Mouse (Mus musculus): ENCODE data around the gene Tshz2.

Tshz2 gene

GRCm38 (mm10) chr2:169892441-169893038 is 259.7 kb downstream of the Tshz2 start:
- no peak for DNase-seq

- DNase-seq: no peak
Observed at GRCm38 (mm10) chr2:169902896-169903295, 270.1 kb downstream of the Tshz2 start.

- no peak for DNase-seq
Observed at GRCm38 (mm10) chr2:169906396-169906795, 273.6 kb downstream of the Tshz2 start.

DNA sequence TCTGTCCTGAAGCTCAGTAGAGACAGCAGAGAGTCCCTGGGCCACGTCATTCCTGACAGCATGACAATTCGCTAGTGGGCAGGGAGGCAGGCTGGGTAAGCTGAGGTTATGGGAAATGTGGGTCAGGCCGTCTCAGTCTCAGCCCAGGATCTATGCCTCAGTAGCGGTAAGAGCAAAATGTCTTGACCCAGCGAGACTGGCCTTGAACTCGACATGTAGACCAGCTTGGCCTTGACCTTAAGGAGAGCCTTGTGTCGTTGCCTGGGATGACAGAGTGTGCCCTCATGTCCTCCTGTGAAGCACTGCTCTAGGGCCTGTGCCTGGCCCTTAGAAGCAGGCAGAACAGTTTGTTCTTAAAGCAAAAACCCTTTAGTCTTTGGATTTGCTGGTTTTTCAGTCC is 275.2 kb downstream of the Tshz2 start:
- no peak for DNase-seq

- DNase-seq: no peak
Observed at GRCm38 (mm10) chr2:169910606-169911005, 277.8 kb downstream of the Tshz2 start.

DNA sequence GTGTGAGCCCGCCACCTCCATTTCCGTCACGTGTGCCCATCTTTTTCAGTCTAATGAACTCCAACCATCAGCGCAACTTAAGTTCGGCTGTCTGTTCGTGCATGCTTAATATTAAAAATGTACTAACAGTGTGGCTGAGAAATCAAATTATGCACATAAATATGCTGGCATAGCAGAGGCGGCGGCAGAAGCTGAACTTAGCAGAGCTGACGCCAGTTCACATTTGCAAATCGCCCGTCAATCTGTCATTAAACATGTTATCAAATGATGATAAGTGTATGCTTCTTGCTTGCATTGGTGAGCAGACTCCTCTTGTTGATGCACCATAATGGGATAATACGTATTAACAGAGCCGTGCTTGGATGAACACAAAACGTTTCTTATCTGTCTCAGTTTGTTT is 280.0 kb downstream of the Tshz2 start:
- no peak for DNase-seq

- no peak for DNase-seq
Observed at GRCm38 (mm10) chr2:169914903-169915302, 282.1 kb downstream of the Tshz2 start.

DNA sequence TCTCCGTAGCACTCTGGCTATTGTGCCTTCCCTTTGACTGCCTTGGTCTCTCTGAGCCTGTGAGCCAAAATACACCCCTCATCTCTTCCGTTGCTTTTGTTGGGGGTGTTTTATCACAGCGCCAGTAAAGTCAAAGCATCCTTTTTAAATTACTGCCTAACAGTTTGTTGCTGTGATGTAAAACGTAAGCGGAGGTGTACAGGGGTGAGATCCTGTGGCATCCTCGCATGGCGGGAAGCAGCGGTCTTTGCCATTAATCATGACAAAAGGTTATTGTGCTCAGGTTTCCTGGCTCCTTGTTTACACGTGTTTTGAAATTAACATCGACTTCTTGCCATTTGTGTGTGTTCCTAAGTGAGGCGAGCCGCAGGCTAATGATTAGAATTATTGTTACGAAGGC is 282.5 kb downstream of the Tshz2 start:
- no peak for DNase-seq

DNA sequence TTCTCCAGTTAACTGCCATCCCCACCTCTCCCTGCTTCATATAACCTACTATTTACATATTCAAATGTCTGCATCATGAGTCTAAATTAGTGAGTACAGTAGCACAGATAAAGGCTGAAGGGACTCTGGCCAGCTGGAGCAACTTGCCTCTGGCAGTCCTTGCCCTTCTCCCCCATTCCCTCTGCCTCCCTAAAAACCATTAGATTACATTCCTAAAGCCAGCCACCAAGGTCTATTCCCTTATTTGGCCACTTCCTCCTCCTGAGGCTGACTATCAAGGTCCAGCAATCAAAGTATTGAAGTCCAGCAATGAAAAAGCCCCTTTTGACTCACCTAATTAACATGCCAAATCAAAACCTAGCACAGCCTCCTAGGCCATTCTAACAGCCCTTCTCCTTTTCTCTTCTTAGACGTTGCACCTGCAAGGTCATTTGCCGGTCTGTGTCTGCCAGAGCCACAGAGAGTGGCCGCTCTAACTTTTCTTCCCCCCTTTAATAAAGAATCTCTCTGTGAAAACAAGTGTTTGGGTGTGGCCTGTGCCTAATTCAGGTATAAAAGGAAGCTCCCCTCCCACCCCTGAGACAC is 286.4 kb downstream of the Tshz2 start:
- DNase-seq: no peak

- no peak for DNase-seq
Observed at GRCm38 (mm10) chr2:169924177-169924810, 291.5 kb downstream of the Tshz2 start.

GRCm38 (mm10) chr2:169925466-169925865 is 292.7 kb downstream of the Tshz2 start:
- DNase-seq: no peak

DNA sequence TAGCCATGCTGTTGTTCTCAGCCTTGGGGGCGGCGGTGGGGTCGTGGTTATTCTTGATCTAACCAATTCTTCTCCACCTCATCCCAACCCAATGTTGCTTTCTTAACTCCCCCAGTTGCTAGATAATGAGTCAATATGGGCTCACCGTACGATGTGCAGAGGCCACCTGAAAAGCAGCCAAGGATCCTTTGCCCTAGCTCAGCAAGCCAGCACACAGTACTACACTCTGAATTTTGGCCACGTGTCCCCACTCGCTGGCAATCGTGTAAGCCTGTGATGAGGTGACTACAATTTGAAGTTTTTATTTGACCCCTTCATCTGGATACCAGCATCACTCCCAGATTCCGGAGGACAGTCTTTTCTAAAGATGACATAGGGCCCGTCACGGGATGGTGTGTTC is 293.2 kb downstream of the Tshz2 start:
- DNase-seq: no peak

- DNase-seq: no peak
Observed at GRCm38 (mm10) chr2:169927401-169927800, 294.6 kb downstream of the Tshz2 start.

DNA sequence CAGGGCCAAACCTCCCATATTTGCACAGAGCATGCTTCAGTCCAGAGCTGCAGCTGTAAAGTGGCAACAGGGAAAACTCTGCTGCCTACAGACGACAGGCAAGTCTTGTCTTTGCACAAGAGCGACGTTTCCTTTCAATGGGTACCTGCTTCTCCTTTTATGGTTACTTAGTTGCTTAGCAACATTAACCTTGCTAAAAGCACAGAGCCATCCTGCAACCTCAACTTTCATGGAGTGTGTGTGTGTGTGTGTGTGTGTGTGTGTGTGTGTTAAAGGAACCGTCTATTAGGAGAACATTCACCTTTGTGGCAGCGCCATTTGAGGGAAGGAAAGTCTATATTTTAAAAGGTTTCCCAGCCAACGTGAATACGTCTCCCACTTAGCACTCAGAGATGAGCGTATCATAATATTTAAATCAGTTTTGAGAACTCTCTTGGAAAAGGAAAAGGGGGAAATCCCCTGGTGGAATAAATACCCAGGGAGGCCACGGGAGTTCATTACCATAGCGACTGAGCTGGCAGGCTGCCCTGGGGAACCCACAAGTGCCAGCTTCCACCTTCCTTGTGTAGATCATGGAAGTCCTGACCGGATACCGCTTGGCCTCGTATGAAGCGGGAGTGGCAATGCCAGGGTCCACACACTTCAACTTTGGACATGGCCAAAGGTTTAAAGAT is 295.8 kb downstream of the Tshz2 start:
- no peak for DNase-seq

GRCm38 (mm10) chr2:169929540-169930497 is 297.0 kb downstream of the Tshz2 start:
- DNase-seq: no peak

DNA sequence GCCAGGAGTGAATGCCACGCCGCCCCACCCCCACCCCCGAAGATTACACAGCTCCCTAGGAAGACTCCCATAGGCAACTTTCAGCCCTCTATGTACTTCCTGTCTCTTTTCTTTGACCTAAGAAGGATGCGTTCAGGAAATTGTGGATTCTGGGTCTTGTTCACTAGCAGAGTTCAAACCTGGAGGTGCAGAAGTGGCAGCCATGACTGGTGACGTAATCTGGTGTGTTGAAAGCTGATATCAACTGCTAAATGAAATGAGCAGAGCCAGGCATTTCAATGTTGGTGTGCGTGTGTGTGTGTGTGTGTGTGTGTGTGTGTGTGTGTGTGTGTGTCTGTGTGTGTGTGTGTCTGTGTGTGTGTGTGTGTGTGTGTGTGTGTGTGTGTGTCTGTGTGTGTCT is 302.8 kb downstream of the Tshz2 start:
- DNase-seq: no peak

- no peak for DNase-seq
Observed at GRCm38 (mm10) chr2:169940297-169941142, 307.7 kb downstream of the Tshz2 start.

DNA sequence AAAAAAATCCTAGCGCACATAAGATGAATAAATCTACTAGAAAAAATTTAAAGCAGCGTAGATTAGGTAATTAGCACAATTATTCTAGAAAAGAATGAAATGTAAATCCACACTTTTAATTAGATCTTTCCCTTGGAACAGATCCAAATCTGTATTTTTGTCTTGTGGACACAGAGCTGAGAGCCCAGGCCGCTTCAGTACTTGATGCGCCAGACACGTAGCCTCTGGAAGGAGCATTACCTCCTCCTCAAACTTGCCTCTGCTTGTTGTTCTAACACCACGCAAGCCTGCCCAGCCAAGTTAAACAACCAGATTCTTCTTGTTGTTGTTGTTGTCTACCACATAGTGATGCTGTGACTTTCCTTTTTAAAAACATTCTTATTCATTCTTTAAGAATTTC is 310.9 kb downstream of the Tshz2 start:
- no peak for DNase-seq

DNA sequence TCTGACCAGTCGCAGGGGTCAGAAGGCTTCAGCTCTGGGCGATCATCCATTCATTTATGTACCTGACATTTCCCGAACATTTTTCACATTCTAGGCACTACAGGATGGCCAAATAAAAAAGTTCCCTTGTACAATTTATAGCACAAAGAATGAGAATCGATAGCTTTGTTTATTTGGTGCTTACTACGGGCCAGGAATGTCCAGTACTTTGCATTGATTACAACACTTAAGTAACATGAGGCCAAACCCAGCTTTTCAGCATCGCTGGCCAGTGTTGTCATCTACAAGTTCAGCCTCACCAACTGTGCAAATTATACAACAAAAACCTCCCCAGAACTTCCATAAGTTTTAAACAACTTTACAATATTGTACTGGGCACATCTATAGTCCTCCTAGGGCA is 315.3 kb downstream of the Tshz2 start:
- DNase-seq: no peak

- DNase-seq: no peak
Observed at GRCm38 (mm10) chr2:169951041-169951440, 318.2 kb downstream of the Tshz2 start.

- no peak for DNase-seq
Observed at GRCm38 (mm10) chr2:169952981-169953380, 320.2 kb downstream of the Tshz2 start.

Measured in B cell, adult 2 months (primary cell).